Mouse (Mus musculus): ENCODE data around the gene Memo1. TPM values are rescaled to one million over a fixed set of nuclear protein-coding genes. Genes with fewer than 3 reads are reported as not detected.
A peak's percentile ranks its signal among the peaks of the same experiment; 100 is the strongest.
"Not testable (repeated sequence)": the region's sequence is repeated elsewhere in the genome, so short reads cannot be mapped to it uniquely, and the experiment has no call there.

Gene Memo1
- polyA plus RNA-seq, 1 experiment from 2014 or later, result 86.4 TPM

- Histone ChIP-seq H3K9me3 (ENCODE audit: control insufficient read depth, low read length) (no peaks in the 10 kb centered on the region), H3K36me3 (ENCODE audit: control insufficient read depth, insufficient read depth, low read length) (no peaks in the 10 kb centered on the region), H3K4me3 (ENCODE audit: low read depth, low read length) (no peak overlapping the region), H3K4me2 (ENCODE audit: low read depth) (no peak overlapping the region), H3K9ac (ENCODE audit: low read length) (no peak overlapping the region), H3K27me3 (ENCODE audit: control insufficient read depth, insufficient read depth, low read length) (no peaks in the 10 kb centered on the region), H3K27ac (ENCODE audit: low read depth, low read length) (no peak overlapping the region), H3K4me1 (ENCODE audit: control insufficient read depth, insufficient read depth, low read length) (no peaks in the 10 kb centered on the region)
- DNase-seq (ENCODE audit: low spot score) (no peak), ATAC-seq (ENCODE audit: insufficient read depth, low FRiP score, low TSS enrichment) (no peak)
- WGBS, result 86% methylated on average over 5 of the region's 5 CpGs
Observed at GRCm38 (mm10) chr17:74186197-74186596, 109.1 kb downstream of the Memo1 start.

GRCm38 (mm10) chr17:74184739-74185138 lies 110.6 kb downstream of the Memo1 start:
- Histone ChIP-seq H3K27ac (ENCODE audit: low read depth, low read length) (no peak overlapping the region), H3K4me2 (ENCODE audit: low read depth) (no peak overlapping the region), H3K4me3 (ENCODE audit: low read depth, low read length) (no peak overlapping the region), H3K27me3 (ENCODE audit: control insufficient read depth, insufficient read depth, low read length) (no peaks in the 10 kb centered on the region), H3K9me3 (ENCODE audit: control insufficient read depth, low read length) (no peaks in the 10 kb centered on the region), H3K9ac (ENCODE audit: low read length) (no peak overlapping the region), H3K36me3 (ENCODE audit: control insufficient read depth, insufficient read depth, low read length) (no peaks in the 10 kb centered on the region), H3K4me1 (ENCODE audit: control insufficient read depth, insufficient read depth, low read length) (no peaks in the 10 kb centered on the region)
- 86% methylated on average over 1 of the region's 1 CpGs for WGBS
- ATAC-seq (ENCODE audit: insufficient read depth, low FRiP score, low TSS enrichment) (no peak), DNase-seq (ENCODE audit: low spot score) (no peak)

- no peak overlapping the region for H3K4me3 ChIP-seq (ENCODE audit: low read depth, low read length)
- no peaks in the 10 kb centered on the region for H3K9me3 ChIP-seq (ENCODE audit: control insufficient read depth, low read length)
- H3K4me1 ChIP-seq (ENCODE audit: control insufficient read depth, insufficient read depth, low read length), result no peaks in the 10 kb centered on the region
- H3K27me3 ChIP-seq (ENCODE audit: control insufficient read depth, insufficient read depth, low read length), result no peaks in the 10 kb centered on the region
- DNase-seq (ENCODE audit: low spot score) (no peak), ATAC-seq (ENCODE audit: insufficient read depth, low FRiP score, low TSS enrichment) (no peak)
- no peaks in the 10 kb centered on the region for H3K36me3 ChIP-seq (ENCODE audit: control insufficient read depth, insufficient read depth, low read length)
- no peak overlapping the region for H3K4me2 ChIP-seq (ENCODE audit: low read depth)
- no peak overlapping the region for H3K9ac ChIP-seq (ENCODE audit: low read length)
- no peak overlapping the region for H3K27ac ChIP-seq (ENCODE audit: low read depth, low read length)
Observed at GRCm38 (mm10) chr17:74180889-74181288, 114.4 kb downstream of the Memo1 start.

- H3K9me3 ChIP-seq (ENCODE audit: control insufficient read depth, low read length); H3K27ac ChIP-seq (ENCODE audit: low read depth, low read length); H3K4me1 ChIP-seq (ENCODE audit: control insufficient read depth, insufficient read depth, low read length); H3K4me3 ChIP-seq (ENCODE audit: low read depth, low read length); ATAC-seq (ENCODE audit: insufficient read depth, low FRiP score, low TSS enrichment); H3K36me3 ChIP-seq (ENCODE audit: control insufficient read depth, insufficient read depth, low read length); H3K27me3 ChIP-seq (ENCODE audit: control insufficient read depth, insufficient read depth, low read length); H3K4me2 ChIP-seq (ENCODE audit: low read depth); H3K9ac ChIP-seq (ENCODE audit: low read length); DNase-seq (ENCODE audit: low spot score): not testable (repeated sequence)
- WGBS, result 94% methylated on average over 2 of the region's 2 CpGs
Observed at GRCm38 (mm10) chr17:74179640-74180039, 115.7 kb downstream of the Memo1 start.

- DNase-seq (ENCODE audit: low spot score) (no peak), ATAC-seq (ENCODE audit: insufficient read depth, low FRiP score, low TSS enrichment) (no peak)
- no peak overlapping the region for H3K9ac ChIP-seq (ENCODE audit: low read length)
- no peaks in the 10 kb centered on the region for H3K36me3 ChIP-seq (ENCODE audit: control insufficient read depth, insufficient read depth, low read length)
- no peak overlapping the region for H3K4me3 ChIP-seq (ENCODE audit: low read depth, low read length)
- H3K4me1 ChIP-seq (ENCODE audit: control insufficient read depth, insufficient read depth, low read length), result no peaks in the 10 kb centered on the region
- no peaks in the 10 kb centered on the region for H3K27me3 ChIP-seq (ENCODE audit: control insufficient read depth, insufficient read depth, low read length)
- H3K27ac ChIP-seq (ENCODE audit: low read depth, low read length), result no peak overlapping the region
- no peak overlapping the region for H3K4me2 ChIP-seq (ENCODE audit: low read depth)
- H3K9me3 ChIP-seq (ENCODE audit: control insufficient read depth, low read length), result no peaks in the 10 kb centered on the region
Observed at GRCm38 (mm10) chr17:74173726-74174125, 121.6 kb downstream of the Memo1 start.

GRCm38 (mm10) chr17:74172834-74173233 lies 122.5 kb downstream of the Memo1 start:
- Histone ChIP-seq H3K27me3 (ENCODE audit: control insufficient read depth, insufficient read depth, low read length) (no peaks in the 10 kb centered on the region), H3K27ac (ENCODE audit: low read depth, low read length) (no peak overlapping the region), H3K4me1 (ENCODE audit: control insufficient read depth, insufficient read depth, low read length) (no peaks in the 10 kb centered on the region), H3K4me2 (ENCODE audit: low read depth) (no peak overlapping the region), H3K4me3 (ENCODE audit: low read depth, low read length) (no peak overlapping the region), H3K36me3 (ENCODE audit: control insufficient read depth, insufficient read depth, low read length) (no peaks in the 10 kb centered on the region), H3K9ac (ENCODE audit: low read length) (no peak overlapping the region), H3K9me3 (ENCODE audit: control insufficient read depth, low read length) (no peaks in the 10 kb centered on the region)
- DNase-seq (ENCODE audit: low spot score), result no peak
- WGBS, result 91% methylated on average over 1 of the region's 1 CpGs
- no peak for ATAC-seq (ENCODE audit: insufficient read depth, low FRiP score, low TSS enrichment)

GRCm38 (mm10) chr17:74159443-74159894 lies 135.9 kb downstream of the Memo1 start:
- Histone ChIP-seq H3K9ac (ENCODE audit: low read length) (peak overlapping the region; percentile 39), H3K4me2 (ENCODE audit: low read depth) (peak overlapping the region; percentile 46), H3K4me1 (ENCODE audit: control insufficient read depth, insufficient read depth, low read length) (no peaks in the 10 kb centered on the region), H3K36me3 (ENCODE audit: control insufficient read depth, insufficient read depth, low read length) (no peaks in the 10 kb centered on the region), H3K27ac (ENCODE audit: low read depth, low read length) (no peak overlapping the region), H3K4me3 (ENCODE audit: low read depth, low read length) (peak overlapping the region; percentile 31), H3K27me3 (ENCODE audit: control insufficient read depth, insufficient read depth, low read length) (no peaks in the 10 kb centered on the region), H3K9me3 (ENCODE audit: control insufficient read depth, low read length) (no peaks in the 10 kb centered on the region)
- ATAC-seq (ENCODE audit: insufficient read depth, low FRiP score, low TSS enrichment) (peak; percentile 91), DNase-seq (ENCODE audit: low spot score) (peak; percentile 80)
- WGBS, result under 1% methylated on average over 9 of the region's 9 CpGs

GRCm38 (mm10) chr17:74158161-74158560 lies 137.2 kb downstream of the Memo1 start:
- 95% methylated on average over 3 of the region's 3 CpGs for WGBS
- Histone ChIP-seq H3K36me3 (ENCODE audit: control insufficient read depth, insufficient read depth, low read length) (no peaks in the 10 kb centered on the region), H3K9ac (ENCODE audit: low read length) (no peak overlapping the region), H3K27me3 (ENCODE audit: control insufficient read depth, insufficient read depth, low read length) (no peaks in the 10 kb centered on the region), H3K9me3 (ENCODE audit: control insufficient read depth, low read length) (no peaks in the 10 kb centered on the region), H3K27ac (ENCODE audit: low read depth, low read length) (no peak overlapping the region), H3K4me2 (ENCODE audit: low read depth) (no peak overlapping the region), H3K4me3 (ENCODE audit: low read depth, low read length) (no peak overlapping the region), H3K4me1 (ENCODE audit: control insufficient read depth, insufficient read depth, low read length) (no peaks in the 10 kb centered on the region)
- DNase-seq (ENCODE audit: low spot score), result no peak
- ATAC-seq (ENCODE audit: insufficient read depth, low FRiP score, low TSS enrichment), result no peak
